Mouse (Mus musculus) C2C12 (cell line): ENCODE data around the gene Krtap15.

ENCODE experiments used
- CEBPB ChIP-seq: IDR thresholded peaks from one replicate; pipeline ENCODE4 v1.6.1; 2011; ENCODE audit warnings: low read depth, mild to moderate bottlenecking, control low read depth, moderate library complexity
- CTCF ChIP-seq: IDR thresholded peaks from one replicate; pipeline ENCODE4 v1.5.1; 2011; ENCODE audit not compliant: control insufficient read depth, insufficient read depth, insufficient read length
- FOSL1 ChIP-seq: IDR thresholded peaks from one replicate; pipeline ENCODE4 v1.8.0; 2011; ENCODE audit warnings: mild to moderate bottlenecking, low read length; ENCODE audit not compliant: poor library complexity, insufficient read depth, severe bottlenecking
- MAX ChIP-seq: IDR thresholded peaks from one replicate; pipeline ENCODE4 v1.6.1; 2011; ENCODE audit warnings: mild to moderate bottlenecking, control low read depth
- MYOD1 ChIP-seq: IDR thresholded peaks from one replicate; pipeline ENCODE4 v1.6.1; 2011; ENCODE audit warnings: low read depth; ENCODE audit not compliant: control insufficient read depth, insufficient read length
- MYOG ChIP-seq: IDR thresholded peaks from one replicate; pipeline ENCODE4 v1.6.1; 2011; ENCODE audit not compliant: control insufficient read depth, insufficient read length; ENCODE audit errors: extremely low read depth
- USF1 ChIP-seq: IDR thresholded peaks from one replicate; pipeline ENCODE4 v1.6.1; 2011; ENCODE audit warnings: low read depth, mild to moderate bottlenecking, control low read depth, moderate library complexity

DNA sequence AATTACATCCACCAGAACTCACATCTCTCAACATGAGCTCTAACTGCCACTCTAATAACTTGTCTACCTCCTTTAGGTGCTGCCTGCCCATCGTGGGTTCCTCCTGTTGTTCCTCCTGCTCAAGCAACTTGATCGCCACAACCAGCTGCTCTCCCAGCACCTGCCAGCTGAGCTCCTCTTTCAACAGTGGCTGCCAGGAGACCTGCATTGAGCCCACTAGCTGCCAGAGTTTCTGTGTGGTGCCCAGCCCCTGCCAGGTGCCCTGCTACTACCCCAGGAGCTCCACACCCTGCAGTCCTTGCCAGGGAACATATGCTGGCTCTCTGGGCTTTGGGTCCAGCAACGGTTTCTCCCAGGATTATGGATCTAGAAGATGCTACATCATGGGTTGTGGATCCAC lies at the start of gene Krtap15:
- no peak for TF ChIP-seq CTCF
- no peak for TF ChIP-seq MAX
- no peak for TF ChIP-seq MYOG
- TF ChIP-seq MYOD1, result no peak
- TF ChIP-seq USF1, result no peak
- no peak for TF ChIP-seq CEBPB
- TF ChIP-seq FOSL1, result no peak
